Mouse (Mus musculus): ENCODE data around the gene Arv1.
A peak's percentile ranks its signal among the peaks of the same experiment; 100 is the strongest.

Gene Arv1

DNA sequence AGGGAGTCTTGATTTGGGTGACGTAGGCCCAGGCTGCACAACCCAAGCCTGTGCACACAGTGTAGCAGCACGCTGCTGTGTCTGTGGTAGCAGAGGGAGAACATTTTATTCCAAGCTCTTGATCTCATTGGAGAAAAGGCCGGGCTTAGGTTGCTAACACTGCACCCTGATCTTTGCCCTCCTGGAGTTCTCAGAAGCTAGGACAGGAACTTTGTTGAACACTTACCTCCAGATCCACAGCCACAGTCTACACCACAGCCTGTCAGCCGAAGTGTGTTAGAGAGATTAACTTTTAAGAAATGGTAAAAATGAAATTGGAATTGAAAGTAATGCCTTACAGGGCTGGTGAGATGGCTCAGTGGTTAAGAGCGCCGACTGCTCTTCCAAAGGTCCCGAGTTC lies 2.4 kb downstream of the Arv1 start:
- DNase-seq (ENCODE audit: low spot score in 2 of 2), result no peak

DNA sequence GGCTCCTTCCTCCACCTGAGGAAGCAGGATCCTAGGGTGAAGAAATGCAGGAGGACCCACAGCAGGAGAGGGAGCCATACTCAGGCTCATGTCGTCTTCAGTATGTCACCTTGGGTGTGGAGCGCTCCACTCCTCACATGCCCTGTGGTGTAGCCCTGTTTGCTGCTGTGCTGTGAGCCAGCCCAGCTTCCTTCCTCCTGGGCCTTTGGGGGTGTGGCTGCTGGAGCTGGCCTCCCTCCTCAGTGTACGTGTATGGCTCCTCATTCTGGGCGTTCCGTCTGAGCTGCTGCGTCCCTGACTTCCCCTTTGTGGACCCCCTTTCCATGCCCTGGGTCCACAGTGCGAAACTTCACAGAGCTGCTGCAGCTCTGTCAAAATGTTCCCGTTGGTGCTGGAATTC lies 10.9 kb downstream of the Arv1 start:
- no peak for DNase-seq (ENCODE audit: low spot score in 2 of 2)

DNA sequence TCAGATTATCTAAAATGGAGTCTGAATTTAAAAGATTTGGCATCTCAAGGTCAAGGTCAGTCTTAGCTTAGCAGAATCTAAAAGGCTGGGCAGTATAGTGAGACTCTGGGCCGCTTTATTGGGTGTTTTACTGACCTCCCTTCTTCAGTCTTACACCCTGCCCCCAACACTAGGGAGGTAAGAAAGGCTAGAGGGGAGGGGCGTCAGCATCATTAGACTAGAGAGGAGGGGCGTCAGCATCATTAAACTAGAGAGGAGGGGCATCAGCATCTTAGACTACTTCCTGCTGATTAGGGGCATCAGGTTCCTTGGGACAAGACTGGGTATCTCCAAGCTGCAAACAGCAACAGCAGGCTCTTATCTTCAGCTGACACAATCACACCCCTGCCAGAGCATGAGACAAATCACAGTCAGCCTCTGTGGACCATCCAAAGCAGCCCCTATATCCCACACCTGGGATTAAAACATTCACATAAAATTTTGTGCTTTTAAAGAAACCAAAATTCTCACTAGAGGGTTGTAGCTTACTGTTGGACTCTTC lies 13.5 kb downstream of the Arv1 start:
- DNase-seq (ENCODE audit: low spot score in 2 of 2), result no peak

DNA sequence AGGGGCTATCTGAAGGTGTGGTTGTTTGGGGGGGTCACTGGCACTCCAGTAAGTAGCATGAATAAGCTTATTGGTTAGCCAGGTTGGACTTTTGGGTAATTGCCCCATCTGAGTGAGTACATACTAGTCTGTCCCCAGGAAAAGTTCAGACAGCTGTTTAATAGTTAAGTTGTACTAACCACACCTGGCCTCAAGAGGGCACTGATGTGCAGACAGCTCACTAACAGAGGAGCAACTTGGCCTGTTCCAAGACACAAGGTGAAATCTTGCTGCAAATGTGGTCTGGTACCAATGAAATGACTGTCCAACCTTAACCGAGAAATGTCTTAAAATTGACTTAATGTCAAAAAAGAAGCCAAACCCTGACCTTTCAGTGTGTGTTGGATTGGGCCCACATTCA lies 17.3 kb downstream of the Arv1 start:
- no peak for DNase-seq (ENCODE audit: low spot score in 2 of 2)

DNA sequence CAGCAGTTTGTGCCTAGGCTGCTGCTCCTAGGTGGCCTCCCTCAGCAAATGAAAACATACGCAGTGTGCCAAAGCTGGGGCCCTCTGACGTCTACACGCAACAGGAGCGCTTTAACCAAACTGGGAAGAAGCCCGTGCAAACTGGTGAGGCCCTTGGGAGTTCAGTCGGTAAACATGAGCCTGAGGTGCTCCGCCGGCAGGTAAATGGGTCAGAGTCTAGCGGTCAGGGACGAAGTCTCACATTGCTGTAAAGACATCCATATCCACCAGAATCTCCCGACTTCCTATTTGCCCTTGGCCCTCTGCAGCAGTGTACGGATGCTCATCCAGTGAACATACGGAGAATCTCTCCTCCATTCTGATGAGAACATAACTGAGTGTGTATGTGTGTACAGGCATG lies 24.7 kb downstream of the Arv1 start:
- DNase-seq (ENCODE audit: low spot score in 2 of 2), result no peak

DNA sequence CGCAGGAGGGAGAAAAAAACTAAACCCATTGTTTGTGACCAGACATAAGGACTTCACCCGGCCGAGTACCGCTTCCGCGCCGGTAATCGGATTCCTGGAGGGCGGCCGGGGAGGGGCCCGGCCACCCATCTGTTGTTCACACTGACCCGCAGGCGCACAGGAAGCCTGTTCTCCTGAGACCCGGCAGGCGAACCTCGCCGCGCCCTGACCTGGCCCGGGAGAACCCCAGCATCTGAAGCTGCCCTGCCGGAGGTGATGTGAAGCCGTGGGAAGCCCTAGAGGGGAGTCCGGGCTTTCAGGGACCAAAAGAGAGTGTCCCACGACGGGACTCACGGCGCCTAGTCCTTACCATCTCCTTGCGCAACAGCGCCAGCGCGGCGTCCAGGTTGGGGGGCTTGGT lies 29.3 kb downstream of the Arv1 start:
- no peak for DNase-seq (ENCODE audit: low spot score in 2 of 2)

DNA sequence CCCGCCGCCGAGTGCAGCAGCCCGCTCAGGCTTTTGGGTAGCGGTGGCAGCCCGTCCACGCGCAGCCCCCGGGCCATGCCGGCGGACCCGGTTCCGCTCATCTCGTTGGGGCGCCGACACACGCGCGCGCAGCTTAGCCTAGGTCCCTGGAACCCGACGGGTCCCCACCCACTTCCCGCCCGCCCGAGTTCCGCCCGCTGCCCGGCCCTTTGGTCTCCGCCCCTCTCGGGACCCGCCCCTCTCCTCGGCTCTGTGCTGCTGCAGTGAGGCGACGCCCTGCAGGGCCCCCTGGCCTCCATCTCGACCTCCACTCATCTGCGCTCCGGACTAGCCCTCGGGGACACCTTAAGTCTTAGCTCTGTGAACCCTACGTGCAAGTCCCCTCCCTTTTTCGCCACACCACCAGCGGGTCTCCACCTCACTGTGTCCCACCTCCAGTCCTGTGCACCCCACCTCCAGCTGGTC lies 29.8 kb downstream of the Arv1 start, which contains the start of gene Fam89a:
Gene Fam89a (minus strand): TSS at position 124 of the 465 bp plus-strand sequence.
- no peak for DNase-seq (ENCODE audit: low spot score in 2 of 2)

DNA sequence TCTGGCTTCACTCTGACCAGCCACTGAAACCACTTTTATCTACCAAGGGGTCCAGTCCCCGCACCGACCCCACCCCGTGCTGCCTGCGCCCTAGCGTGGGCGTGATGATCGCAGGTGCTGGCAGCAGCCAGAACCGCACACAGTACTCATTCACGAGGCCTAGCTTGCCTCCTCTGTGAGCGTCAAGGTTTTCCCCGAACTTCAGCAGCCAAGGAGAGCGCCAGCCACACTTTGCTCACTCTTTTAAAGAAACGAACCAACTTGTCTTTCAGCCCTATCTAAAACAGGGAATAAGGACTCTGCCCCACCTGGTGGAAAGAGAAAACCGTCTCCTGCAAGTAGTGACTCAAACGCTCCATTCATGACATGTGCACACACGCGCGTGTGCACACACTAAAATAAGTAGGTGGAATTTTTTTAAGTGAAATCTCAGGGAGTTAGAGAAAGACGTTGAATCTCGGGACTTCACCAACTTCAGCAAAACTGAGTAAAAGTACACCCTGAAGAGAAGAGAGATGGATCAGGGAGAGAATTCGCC lies 30.5 kb downstream of the Arv1 start:
- no peak for DNase-seq (ENCODE audit: low spot score in 2 of 2)

DNA sequence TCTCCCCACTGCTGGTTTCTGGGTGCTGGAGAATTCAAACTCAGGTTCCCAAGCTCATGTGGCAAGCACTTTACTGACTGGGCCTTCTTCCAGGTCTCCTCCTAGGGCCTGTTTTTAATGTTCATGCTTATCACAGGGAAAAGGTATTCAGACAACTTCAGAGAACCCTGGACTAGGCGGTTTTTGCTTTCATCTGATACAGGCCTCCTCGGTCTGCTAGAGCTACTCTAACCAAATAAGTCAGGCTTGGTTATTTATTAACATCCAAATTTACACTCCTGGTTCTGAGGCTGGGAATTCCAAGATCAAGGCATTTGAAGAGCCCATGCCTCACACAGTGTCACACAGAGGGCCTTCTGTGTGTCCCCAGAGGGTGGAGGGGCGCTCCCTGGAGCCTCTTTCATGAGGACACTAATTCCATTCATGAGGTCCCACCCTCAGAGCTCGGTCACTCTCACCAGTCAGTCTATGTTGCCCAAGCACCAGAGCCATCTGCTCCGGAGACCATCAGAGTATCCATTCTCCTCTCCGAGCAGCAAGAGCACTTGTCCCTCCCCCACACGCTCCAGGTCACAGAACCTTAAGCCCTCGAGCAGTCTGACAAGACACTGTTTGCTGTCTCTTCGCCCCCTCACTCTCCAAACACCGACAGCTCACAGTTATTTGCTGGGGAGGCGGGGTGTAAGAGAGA lies 32.3 kb downstream of the Arv1 start:
- no peak for DNase-seq (ENCODE audit: low spot score in 2 of 2)

DNA sequence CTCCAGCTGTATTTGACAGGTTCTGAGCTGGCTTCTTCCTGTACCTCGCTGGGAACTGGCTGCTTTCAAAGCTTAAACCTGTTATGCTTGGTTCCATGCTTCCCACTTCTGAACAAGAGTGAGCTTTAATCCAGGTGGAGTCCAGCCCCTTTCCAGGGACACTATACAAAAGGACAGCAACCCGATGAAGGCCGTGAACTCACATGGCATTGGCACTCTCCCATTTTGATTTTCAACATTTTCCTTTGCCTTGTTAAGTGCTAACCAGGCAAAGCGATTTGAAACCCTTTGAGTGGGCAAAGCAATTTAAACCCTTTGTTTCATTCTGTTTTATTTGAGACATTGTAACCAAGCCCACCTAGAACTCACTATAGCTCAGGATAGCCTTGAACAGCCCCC lies 32.9 kb downstream of the Arv1 start:
- no peak for DNase-seq (ENCODE audit: low spot score in 2 of 2)

DNA sequence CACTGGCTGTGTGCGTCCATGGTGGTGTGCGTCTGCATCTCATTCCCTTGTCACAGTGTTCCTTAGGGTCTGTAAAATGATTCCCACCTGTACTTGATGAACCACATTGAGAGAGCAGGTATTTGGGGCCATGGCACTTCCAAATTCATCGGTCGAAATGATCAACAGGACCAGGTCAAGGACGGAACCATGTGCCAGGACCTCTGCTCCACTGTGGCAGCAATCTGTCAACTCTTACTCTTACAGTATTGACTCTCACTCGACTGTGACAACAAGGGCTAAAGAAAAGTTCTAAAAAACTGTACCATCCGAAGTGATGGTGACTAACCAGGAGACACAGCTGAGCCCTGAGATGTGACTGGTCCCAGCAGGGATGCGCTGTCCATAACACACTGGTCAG lies 33.5 kb downstream of the Arv1 start:
- no peak for DNase-seq (ENCODE audit: low spot score in 2 of 2)

DNA sequence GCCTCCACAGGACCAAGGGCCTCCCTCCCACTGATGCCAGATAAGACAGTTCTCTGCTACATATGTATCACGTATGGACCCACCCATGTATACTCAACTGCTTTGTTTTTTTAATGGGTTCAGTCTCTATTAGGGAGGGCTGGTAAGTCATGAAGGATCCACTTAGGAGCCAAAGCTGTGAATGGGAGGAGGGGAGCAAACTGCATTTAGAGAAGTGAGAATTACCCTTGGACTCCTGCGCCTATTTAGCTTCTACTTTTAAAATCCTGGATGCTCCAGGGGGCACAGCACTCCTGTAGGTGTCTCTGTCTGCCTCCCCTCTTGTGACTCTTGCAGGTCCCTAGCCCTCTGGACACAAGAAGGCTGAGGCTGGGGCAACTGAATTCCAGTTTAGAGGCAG lies 34.2 kb downstream of the Arv1 start:
- no peak for DNase-seq (ENCODE audit: low spot score in 2 of 2)

DNA sequence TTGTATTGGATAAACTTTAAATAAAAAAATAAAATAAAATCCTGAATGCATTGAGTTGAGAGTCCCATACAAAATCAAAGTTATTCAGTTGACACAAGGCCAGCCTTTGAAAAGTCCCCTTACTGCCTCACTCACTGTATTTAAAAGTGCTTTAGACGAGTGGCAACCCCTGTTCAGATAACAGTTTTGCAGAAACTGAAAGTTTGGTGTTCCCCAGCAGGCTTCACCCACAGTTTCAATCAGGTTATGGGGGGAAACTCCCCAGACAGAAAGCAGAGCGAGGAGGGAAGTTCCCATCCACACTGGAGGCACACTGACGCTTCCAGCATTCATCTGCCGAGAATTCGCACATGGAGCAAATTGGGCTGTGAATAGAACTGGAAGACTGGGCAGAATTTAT lies 34.7 kb downstream of the Arv1 start:
- no peak for DNase-seq (ENCODE audit: low spot score in 2 of 2)

DNA sequence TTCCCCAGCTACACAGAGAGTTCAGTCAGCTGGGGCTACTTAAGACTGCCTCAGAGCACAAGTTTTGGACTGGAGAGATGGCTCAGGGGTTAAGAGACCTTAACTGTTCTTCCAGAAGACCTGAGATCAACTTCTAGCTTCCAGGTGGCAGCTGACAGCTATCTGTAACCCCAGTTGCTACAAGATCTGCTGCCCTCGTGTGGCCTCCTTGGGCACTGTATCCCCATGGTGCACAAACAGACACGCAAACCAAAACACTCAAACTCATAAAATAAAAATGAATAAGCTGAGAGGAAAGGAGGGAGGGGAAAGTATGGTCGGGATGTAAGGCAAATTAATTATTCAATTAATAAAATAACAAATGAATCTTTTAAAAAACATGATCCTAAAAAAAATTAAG lies 36.6 kb downstream of the Arv1 start:
- DNase-seq (ENCODE audit: low spot score in 2 of 2), result no peak

DNA sequence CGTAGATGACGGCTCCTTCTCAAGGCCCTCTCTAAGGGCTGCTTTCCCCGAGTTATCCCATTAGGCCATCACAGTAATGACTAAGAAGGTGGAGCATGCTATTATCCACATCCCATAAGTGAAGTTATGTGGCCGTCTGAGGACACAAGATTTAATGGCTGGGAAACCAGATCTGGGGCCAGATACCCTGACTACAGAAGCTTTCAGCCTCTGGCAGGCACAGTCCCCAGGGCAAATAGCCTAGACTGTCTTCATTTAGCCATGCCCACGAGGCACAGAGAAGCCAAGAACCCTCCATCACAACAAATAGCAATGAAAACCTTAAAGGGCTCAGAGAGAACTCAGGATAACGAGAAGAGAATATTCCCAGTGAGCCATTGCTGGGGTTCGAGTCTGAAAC lies 41.1 kb downstream of the Arv1 start:
- DNase-seq (ENCODE audit: low spot score in 2 of 2), result no peak

DNA sequence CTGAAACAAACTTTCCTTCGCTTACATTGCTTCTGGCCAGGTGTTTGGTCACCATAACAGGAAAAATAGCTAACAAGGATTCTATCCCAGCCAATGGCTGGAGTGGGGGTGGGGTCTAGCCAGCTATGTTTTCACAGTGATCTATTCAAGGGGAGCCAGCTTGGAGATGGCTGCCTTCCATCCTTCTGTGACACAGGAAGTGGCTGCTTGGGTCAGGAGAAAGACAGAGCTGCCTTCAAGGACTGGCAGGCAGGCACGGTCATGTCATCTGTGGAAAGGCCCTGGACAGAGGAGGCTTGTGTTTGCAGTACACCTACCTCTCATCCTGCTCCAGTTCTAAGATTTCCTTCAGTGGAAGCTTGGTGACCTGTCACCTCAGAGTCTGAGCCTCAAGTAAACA lies 50.5 kb downstream of the Arv1 start:
- DNase-seq (ENCODE audit: low spot score in 2 of 2), result no peak

DNA sequence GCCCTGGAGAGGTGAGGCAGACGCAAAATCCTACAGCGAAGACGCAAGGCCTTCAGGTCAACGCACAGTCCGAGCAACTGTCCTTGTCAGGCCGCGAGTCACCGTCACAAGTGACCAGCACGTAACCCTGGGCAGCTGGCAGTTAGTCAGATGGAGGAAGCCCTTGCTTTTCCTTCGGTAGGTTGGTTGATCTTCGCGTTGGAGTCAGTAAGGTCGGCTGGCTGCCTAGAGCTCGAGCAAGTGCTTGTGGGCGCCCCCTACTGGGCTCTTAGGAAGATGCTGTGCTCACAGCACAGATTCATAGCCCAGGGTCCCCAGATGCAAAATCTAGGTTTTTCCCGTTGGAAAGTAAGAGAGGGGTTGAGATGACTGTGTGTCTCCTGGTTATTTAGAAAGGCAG lies 53.8 kb downstream of the Arv1 start:
- DNase-seq (ENCODE audit: low spot score in 2 of 2), result peak; percentile 72 to 76

DNA sequence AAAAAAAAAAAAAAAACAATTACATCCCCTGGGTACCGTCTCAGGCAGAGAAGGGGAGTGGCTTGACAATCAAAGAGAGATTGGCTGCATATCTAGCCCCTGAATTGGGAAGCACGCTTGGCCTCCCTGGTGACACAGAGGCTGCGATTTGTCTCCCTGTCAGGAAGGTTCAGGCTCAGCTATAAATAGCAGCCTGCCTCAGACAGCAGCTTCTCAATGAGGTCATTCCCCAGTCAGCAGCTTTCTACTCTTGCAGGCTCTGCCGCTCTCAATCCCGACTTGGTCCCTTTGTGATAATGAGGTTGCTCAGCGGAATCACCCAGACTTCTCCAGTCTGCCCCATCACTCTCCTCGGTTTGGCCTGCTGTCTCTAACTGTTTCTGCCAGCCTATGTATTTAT lies 58.3 kb downstream of the Arv1 start:
- no peak for DNase-seq (ENCODE audit: low spot score in 2 of 2)

DNA sequence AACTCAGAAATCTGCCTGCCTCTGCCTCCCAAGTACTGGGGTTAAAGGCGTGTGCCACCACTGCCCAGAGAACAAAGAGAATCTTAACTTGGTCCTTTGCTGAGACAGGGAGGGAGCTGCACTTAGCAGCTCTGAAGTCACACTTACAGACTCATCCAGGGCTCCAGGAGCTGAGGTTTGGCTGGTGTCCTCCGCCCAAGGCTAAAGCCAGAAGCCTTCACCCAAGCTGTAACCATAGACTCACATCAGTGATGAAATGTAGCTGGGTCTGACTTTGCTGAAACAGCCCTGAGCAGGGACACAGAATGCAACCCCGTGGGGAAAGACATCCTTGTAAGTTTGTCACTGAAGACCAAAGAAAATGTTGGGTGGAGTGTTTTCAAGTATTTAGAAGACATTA lies 60.5 kb downstream of the Arv1 start:
- DNase-seq (ENCODE audit: low spot score in 2 of 2), result no peak

DNA sequence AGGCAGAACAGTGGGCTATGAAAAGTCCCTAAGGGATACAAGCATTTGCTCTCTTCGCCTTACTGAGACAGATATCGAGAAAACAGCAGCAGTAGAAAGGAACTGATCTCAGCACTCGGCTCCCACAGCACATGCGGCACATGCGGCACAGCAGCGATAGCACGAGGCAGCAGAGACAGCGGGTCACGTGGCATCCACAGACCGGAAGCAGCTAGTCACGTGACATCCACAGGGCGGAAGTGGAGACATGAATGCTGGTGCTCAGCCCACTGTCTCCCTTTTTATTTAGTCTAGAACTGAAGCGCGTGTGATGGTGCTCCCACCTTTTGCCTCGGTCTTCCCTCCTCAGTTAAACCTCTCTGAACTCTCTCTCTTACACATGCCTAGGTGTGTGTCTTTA lies 61.3 kb downstream of the Arv1 start:
- no peak for DNase-seq (ENCODE audit: low spot score in 2 of 2)

Data from frontal cortex, postnatal 36 days (tissue).